Mouse (Mus musculus): ENCODE measurements around the gene Pip. TPM values are rescaled to one million over a fixed set of nuclear protein-coding genes. Genes with fewer than 3 reads are reported as not detected.

Pip gene
- polyA plus RNA-seq (2014; fragmentation: Nextera tagmentation; extraction: Ambion mirVana), result not detected in 2 replicates

GRCm38 (mm10) chr6:41847235-41847634 lies at the start of gene Pip:
Gene Pip, plus strand, starts transcription at chr6:41847535.
- Histone ChIP-seq H3K27me3 (replicated peaks; ENCODE audit: control insufficient read depth, insufficient read depth, low read length) (no peaks in the 10 kb centered on the region), H3K27ac (ENCODE audit: low read depth, low read length) (no peak within 1 kb of the TSS), H3K4me1 (replicated peaks; ENCODE audit: control insufficient read depth, insufficient read depth, low read length) (no peaks in the 10 kb centered on the region), H3K4me2 (no peak within 1 kb of the TSS), H3K9me3 (ENCODE audit: control insufficient read depth, low read length) (no peaks in the 10 kb centered on the region), H3K9ac (ENCODE audit: low read depth, low read length) (no peak within 1 kb of the TSS), H3K36me3 (ENCODE audit: control insufficient read depth, insufficient read depth, low read length) (no peaks in the 10 kb centered on the region), H3K4me3 (ENCODE audit: low read depth, low read length) (no peak within 1 kb of the TSS)
- DNase-seq (ENCODE audit: low spot score), result no peak
- 79% methylated on average over 2 of the region's 2 CpGs for WGBS
- no peak for ATAC-seq (replicated peaks; ENCODE audit: low FRiP score)

GRCm38 (mm10) chr6:41824086-41824485 lies 23.2 kb upstream of the Pip start:
- Histone ChIP-seq H3K4me1 (replicated peaks; ENCODE audit: control insufficient read depth, insufficient read depth, low read length) (no peaks in the 10 kb centered on the region), H3K9ac (ENCODE audit: low read depth, low read length) (no peak overlapping the region), H3K9me3 (ENCODE audit: control insufficient read depth, low read length) (no peaks in the 10 kb centered on the region), H3K36me3 (ENCODE audit: control insufficient read depth, insufficient read depth, low read length) (no peaks in the 10 kb centered on the region), H3K27ac (ENCODE audit: low read depth, low read length) (no peak overlapping the region), H3K4me2 (no peak overlapping the region), H3K4me3 (ENCODE audit: low read depth, low read length) (no peak overlapping the region), H3K27me3 (replicated peaks; ENCODE audit: control insufficient read depth, insufficient read depth, low read length) (no peaks in the 10 kb centered on the region)
- no peak for ATAC-seq (replicated peaks; ENCODE audit: low FRiP score)
- no peak for DNase-seq (ENCODE audit: low spot score)

- 73% methylated on average over 2 of the region's 2 CpGs for WGBS
- Histone ChIP-seq H3K4me3 (ENCODE audit: low read depth, low read length) (no peak overlapping the region), H3K4me1 (replicated peaks; ENCODE audit: control insufficient read depth, insufficient read depth, low read length) (no peaks in the 10 kb centered on the region), H3K4me2 (no peak overlapping the region), H3K27me3 (replicated peaks; ENCODE audit: control insufficient read depth, insufficient read depth, low read length) (no peaks in the 10 kb centered on the region), H3K9me3 (ENCODE audit: control insufficient read depth, low read length) (no peaks in the 10 kb centered on the region), H3K9ac (ENCODE audit: low read depth, low read length) (no peak overlapping the region), H3K27ac (ENCODE audit: low read depth, low read length) (no peak overlapping the region), H3K36me3 (ENCODE audit: control insufficient read depth, insufficient read depth, low read length) (no peaks in the 10 kb centered on the region)
- DNase-seq (ENCODE audit: low spot score) (no peak), ATAC-seq (replicated peaks; ENCODE audit: low FRiP score) (no peak)
Observed at GRCm38 (mm10) chr6:41829516-41829915, 17.8 kb upstream of the Pip start.

GRCm38 (mm10) chr6:41852689-41853088 lies 5.4 kb downstream of the Pip start, which contains the start of gene Sval2:
Gene Sval2, plus strand, starts transcription at chr6:41852989.
- Histone ChIP-seq H3K4me3 (ENCODE audit: low read depth, low read length) (no peak within 1 kb of the TSS), H3K9me3 (ENCODE audit: control insufficient read depth, low read length) (no peaks in the 10 kb centered on the region), H3K4me1 (replicated peaks; ENCODE audit: control insufficient read depth, insufficient read depth, low read length) (no peaks in the 10 kb centered on the region), H3K27ac (ENCODE audit: low read depth, low read length) (no peak within 1 kb of the TSS), H3K36me3 (ENCODE audit: control insufficient read depth, insufficient read depth, low read length) (no peaks in the 10 kb centered on the region), H3K9ac (ENCODE audit: low read depth, low read length) (no peak within 1 kb of the TSS), H3K4me2 (no peak within 1 kb of the TSS), H3K27me3 (replicated peaks; ENCODE audit: control insufficient read depth, insufficient read depth, low read length) (no peaks in the 10 kb centered on the region)
- 77% methylated on average over 3 of the region's 3 CpGs for WGBS
- DNase-seq (ENCODE audit: low spot score) (no peak), ATAC-seq (replicated peaks; ENCODE audit: low FRiP score) (no peak)

- WGBS, result 65% methylated on average over 2 of the region's 2 CpGs
- Histone ChIP-seq H3K4me1 (replicated peaks; ENCODE audit: control insufficient read depth, insufficient read depth, low read length) (no peaks in the 10 kb centered on the region), H3K9ac (ENCODE audit: low read depth, low read length) (no peak overlapping the region), H3K27me3 (replicated peaks; ENCODE audit: control insufficient read depth, insufficient read depth, low read length) (no peaks in the 10 kb centered on the region), H3K4me3 (ENCODE audit: low read depth, low read length) (no peak overlapping the region), H3K36me3 (ENCODE audit: control insufficient read depth, insufficient read depth, low read length) (no peaks in the 10 kb centered on the region), H3K27ac (ENCODE audit: low read depth, low read length) (no peak overlapping the region), H3K4me2 (no peak overlapping the region), H3K9me3 (ENCODE audit: control insufficient read depth, low read length) (no peaks in the 10 kb centered on the region)
- DNase-seq (ENCODE audit: low spot score) (no peak), ATAC-seq (replicated peaks; ENCODE audit: low FRiP score) (no peak)
Observed at GRCm38 (mm10) chr6:41864038-41864437, 16.7 kb downstream of the Pip start.

Other genes with a start within 250 kb of the Pip start
- 5.7 and 6.3 TPM in 2 replicates for gene Ephb6, start 242.1 kb upstream of the Pip start, polyA plus RNA-seq (2014; fragmentation: Nextera tagmentation; extraction: Ambion mirVana)
- gene Trpv6, start 211.1 kb upstream of the Pip start, polyA plus RNA-seq (2014; fragmentation: Nextera tagmentation; extraction: Ambion mirVana), result 0.07 and 0.27 TPM in 2 replicates
- 0.07 TPM in 1 of 2 replicates, not detected in the other for gene Trpv5, start 166.8 kb upstream of the Pip start, polyA plus RNA-seq (2014; fragmentation: Nextera tagmentation; extraction: Ambion mirVana)
- not detected in 2 replicates for gene Llcfc1, start 163.1 kb upstream of the Pip start, polyA plus RNA-seq (2014; fragmentation: Nextera tagmentation; extraction: Ambion mirVana)
- 150 and 153 TPM in 2 replicates for gene Kel, start 143.2 kb upstream of the Pip start, polyA plus RNA-seq (2014; fragmentation: Nextera tagmentation; extraction: Ambion mirVana)
- not detected in 2 replicates for gene Olfr459, start 72.4 kb upstream of the Pip start, polyA plus RNA-seq (2014; fragmentation: Nextera tagmentation; extraction: Ambion mirVana)
- not detected in 2 replicates for gene Sval2, start 5.5 kb downstream of the Pip start, polyA plus RNA-seq (2014; fragmentation: Nextera tagmentation; extraction: Ambion mirVana)
- gene Sval1, start 104.1 kb downstream of the Pip start, polyA plus RNA-seq (2014; fragmentation: Nextera tagmentation; extraction: Ambion mirVana), result not detected in 2 replicates
- not detected in 2 replicates for gene Sval3, start 120.6 kb downstream of the Pip start, polyA plus RNA-seq (2014; fragmentation: Nextera tagmentation; extraction: Ambion mirVana)
- gene Sva, start 190.9 kb downstream of the Pip start, polyA plus RNA-seq (2014; fragmentation: Nextera tagmentation; extraction: Ambion mirVana), result not detected in 2 replicates